Mouse (Mus musculus): ENCODE measurements around the gene Oxsm.
A peak's percentile ranks its signal among the peaks of the same experiment; 100 is the strongest.

The Oxsm gene

DNA sequence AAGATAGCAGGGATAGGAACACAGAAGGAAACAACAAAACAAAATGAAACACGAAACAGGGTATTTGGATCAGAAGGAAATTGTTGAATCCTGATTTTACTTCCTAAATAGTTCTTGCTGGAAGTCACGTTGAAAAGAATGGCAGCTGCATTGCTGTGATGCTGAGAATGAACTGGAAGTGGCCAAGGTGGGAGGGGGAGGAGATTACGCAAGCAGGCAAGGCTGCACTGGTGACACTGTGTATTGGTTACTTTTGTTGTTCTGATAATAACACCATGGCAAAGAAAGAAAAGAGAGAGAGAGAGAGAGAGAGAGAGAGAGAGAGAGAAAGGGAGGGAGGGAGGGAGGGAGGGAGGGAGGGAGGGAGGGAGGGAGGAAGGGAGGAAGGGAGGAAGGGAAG, 13.1 kb downstream of the Oxsm start:
- no peak for DNase-seq

DNA sequence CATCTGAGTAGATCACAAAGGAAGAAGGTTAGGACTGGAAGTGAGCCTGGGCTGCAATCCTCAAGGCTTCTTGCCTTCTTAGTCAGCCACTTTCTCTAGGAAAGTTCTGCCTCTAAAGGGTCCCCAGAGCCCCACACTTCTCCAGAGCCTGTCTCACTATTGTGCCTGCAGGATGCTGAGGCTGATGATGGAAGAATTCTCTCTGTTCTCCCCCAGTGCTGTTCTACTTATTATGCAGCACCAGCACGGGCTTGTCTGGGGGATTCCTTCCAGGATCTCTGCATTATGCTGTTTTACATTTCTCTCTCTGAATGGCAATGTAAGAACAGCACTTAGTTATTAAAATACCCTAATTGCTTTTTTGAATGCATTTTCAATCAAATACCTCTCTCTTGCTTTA, 16.1 kb downstream of the Oxsm start:
- DNase-seq: no peak

DNA sequence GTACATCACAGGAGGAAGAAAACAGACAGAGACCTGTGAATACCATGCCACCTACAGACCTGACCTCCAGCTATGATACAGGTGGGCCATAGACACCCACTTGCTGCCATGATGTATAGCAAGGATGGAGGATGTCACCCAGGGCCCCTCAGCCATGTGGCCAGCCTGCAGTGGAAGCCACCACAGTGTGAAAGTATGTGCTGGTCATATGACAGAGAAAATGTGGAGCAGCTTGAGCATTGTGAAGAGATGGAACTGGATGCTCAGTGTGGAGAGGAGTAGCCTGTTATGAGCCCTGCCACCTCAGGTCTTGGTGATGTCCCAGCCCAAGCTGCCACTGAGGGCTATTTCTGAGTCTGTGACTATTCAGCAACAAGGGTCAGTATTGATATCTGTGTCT, 19.0 kb downstream of the Oxsm start:
- DNase-seq: no peak

DNA sequence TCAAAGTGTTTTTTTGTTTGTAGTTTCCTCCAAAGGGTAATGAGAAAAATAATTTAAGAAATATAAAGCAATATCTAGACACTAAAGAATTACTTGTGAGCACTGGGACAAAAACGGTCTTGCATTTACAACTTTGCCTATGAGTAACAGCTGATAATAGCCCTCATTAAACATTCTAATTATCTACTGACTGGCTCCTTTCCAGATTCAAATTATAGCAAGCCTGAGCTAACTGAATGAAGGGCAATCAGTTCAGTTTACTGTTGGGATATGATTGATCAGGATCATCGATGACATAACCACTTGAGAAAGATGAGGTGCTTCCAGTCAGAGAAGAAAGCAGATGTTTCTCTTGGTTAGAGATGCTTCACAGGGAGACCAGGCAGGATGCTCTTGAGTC, 20.2 kb downstream of the Oxsm start:
- no peak for DNase-seq

- peak; percentile 21 for DNase-seq
These were observed 30.6 kb downstream of the Oxsm start for GRCm38 (mm10) chr14:16219015-16219414.

DNA sequence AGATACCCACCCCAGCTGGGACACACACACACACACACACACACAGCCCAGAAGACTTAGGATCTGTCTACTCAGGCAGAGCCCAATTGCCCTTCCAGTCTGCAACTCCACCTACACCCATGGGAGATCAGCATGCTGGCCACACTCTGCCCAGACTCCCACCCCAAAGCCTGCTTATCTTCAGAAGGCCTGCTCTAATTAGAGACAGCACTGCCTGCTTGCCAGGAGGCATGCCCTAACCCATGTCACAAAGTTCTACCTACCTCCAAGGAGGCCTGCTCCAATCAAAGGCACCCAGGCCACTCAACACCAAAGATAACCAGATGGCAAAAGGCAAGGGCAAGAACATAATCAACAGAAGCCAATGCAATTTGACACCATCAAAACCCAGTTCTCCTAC, 41.9 kb downstream of the Oxsm start:
- no peak for DNase-seq

DNA sequence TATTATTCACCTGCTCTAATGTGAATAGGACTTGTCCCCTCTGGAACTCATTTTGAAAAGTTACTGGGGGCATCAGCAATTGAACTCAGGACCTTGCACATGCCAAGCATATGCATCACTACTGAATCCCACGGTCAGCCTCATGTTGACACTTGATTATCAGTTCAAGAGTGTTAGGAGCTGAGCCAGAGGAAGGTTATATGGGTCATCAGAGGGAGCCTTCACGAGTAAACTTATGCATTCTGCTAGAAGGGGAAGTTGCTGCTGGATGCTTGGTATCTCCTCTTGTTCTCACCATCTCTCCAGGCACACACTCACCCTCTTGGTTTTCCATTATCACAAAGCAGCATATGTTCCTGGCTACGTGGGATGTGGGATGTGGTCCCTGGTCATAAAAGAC, 47.9 kb downstream of the Oxsm start:
- DNase-seq: no peak

- peak; percentile 83 for DNase-seq
These were observed 48.5 kb downstream of the Oxsm start for GRCm38 (mm10) chr14:16200969-16201638.

GRCm38 (mm10) chr14:16200220-16200912, 49.2 kb downstream of the Oxsm start:
- DNase-seq: peak; percentile 19

GRCm38 (mm10) chr14:16196518-16196917, 53.1 kb downstream of the Oxsm start:
- peak; percentile 27 for DNase-seq

- DNase-seq: peak; percentile 45
These were observed 54.1 kb downstream of the Oxsm start for GRCm38 (mm10) chr14:16195486-16195885.

GRCm38 (mm10) chr14:16194125-16194524, 55.5 kb downstream of the Oxsm start:
- DNase-seq: no peak

- DNase-seq: no peak
These were observed 60.5 kb downstream of the Oxsm start for GRCm38 (mm10) chr14:16189142-16189541.
